Mouse (Mus musculus) CH12.LX (cell line): ENCODE measurements around the gene Stard13. TPM values are rescaled to one million over a fixed set of nuclear protein-coding genes. Genes with fewer than 3 reads are reported as not detected.

Source experiments
- DNase-seq: peaks from one replicate; pipeline ENCODE4 v3.0.0-alpha.2; 2013; ENCODE audit errors: extremely low read depth
- H3K27ac ChIP-seq: 2 replicates; pipeline ENCODE4 v1.5.1; 2012; ENCODE audit warnings: low read depth, mild to moderate bottlenecking, control low read depth, moderate library complexity; ENCODE audit not compliant: insufficient read depth
- H3K27me3 ChIP-seq: replicated peaks from 2 replicates; pipeline ENCODE3; 2012; ENCODE audit warnings: inconsistent platforms
- H3K36me3 ChIP-seq, 2 experiments: replicated peaks in 1 of 2; 2 replicates each; pipeline versions ENCODE3 to v1.6.1; 2012; ENCODE audit warnings: inconsistent platforms in 1 of 2, low read length in 1 of 2, mild to moderate bottlenecking in 1 of 2, mixed read lengths in 1 of 2, moderate library complexity in 1 of 2; ENCODE audit not compliant: control insufficient read depth in 1 of 2, insufficient read depth in 1 of 2
- H3K4me1 ChIP-seq, 2 experiments: 2 replicates each; pipeline ENCODE4 v1.6.1; 2012; ENCODE audit warnings: inconsistent platforms in 1 of 2, moderate library complexity in 1 of 2; ENCODE audit not compliant: insufficient read depth in 2 of 2, control insufficient read depth in 1 of 2
- H3K4me2 ChIP-seq: 2 replicates; pipeline ENCODE4 v1.6.1; 2012; ENCODE audit warnings: low read depth, mild to moderate bottlenecking, control low read depth; ENCODE audit not compliant: poor library complexity, insufficient read depth, severe bottlenecking
- H3K4me3 ChIP-seq, 3 experiments: fragments of 150-350 bp in 1 of 3; sonication (generic) in 1 of 3; replicated peaks in 1 of 3; 2 replicates each; pipeline versions ENCODE3 to v1.5.1; 2011 to 2012; ENCODE audit warnings: low read depth in 2 of 3, low read length in 2 of 3, mild to moderate bottlenecking in 2 of 3, moderate library complexity in 2 of 3, control low read depth in 1 of 3, improper control_type of control experiment in 1 of 3, inconsistent platforms in 1 of 3, mixed read lengths in 1 of 3; ENCODE audit not compliant: poor library complexity in 1 of 3
- H3K79me2 ChIP-seq: replicated peaks from 2 replicates; pipeline ENCODE4 v1.6.1; 2012; ENCODE audit warnings: mild to moderate bottlenecking, moderate library complexity; ENCODE audit not compliant: control insufficient read depth, poor library complexity, insufficient read depth, severe bottlenecking; ENCODE audit errors: extremely low read depth
- H3K9ac ChIP-seq: 2 replicates; pipeline ENCODE4 v1.6.1; 2012; ENCODE audit warnings: low read depth, mild to moderate bottlenecking, control low read depth, moderate library complexity; ENCODE audit not compliant: insufficient read depth
- H3K9me3 ChIP-seq: replicated peaks from 2 replicates; pipeline ENCODE3; 2012; ENCODE audit warnings: low read length, inconsistent platforms, mixed read lengths
- BHLHE40 ChIP-seq: IDR thresholded peaks from 2 replicates; pipeline ENCODE4 v1.6.1; 2011; ENCODE audit warnings: mild to moderate bottlenecking, low read depth, low read length, improper control_type of control experiment
- CHD1 ChIP-seq: IDR thresholded peaks from 2 replicates; pipeline ENCODE4 v1.6.1; 2012; ENCODE audit warnings: low read depth, low read length, improper control_type of control experiment, inconsistent platforms
- EP300 ChIP-seq: IDR thresholded peaks from 2 replicates; pipeline ENCODE4 v1.6.1; 2011; ENCODE audit warnings: low read length, improper control_type of control experiment
- ETS1 ChIP-seq: conservative IDR thresholded peaks from 2 replicates; pipeline ENCODE4 v1.6.1; 2012; ENCODE audit warnings: low read depth, mild to moderate bottlenecking, inconsistent platforms, low read length, improper control_type of control experiment, moderate library complexity
- IRF4 ChIP-seq: IDR thresholded peaks from 2 replicates; pipeline ENCODE4 v1.6.1; 2014; ENCODE audit warnings: low read depth, mild to moderate bottlenecking, inconsistent platforms, low read length, improper control_type of control experiment
- JUN ChIP-seq: IDR thresholded peaks from 2 replicates; pipeline ENCODE4 v1.6.1; 2011; ENCODE audit warnings: low read depth, mild to moderate bottlenecking, low read length, improper control_type of control experiment, moderate library complexity; ENCODE audit not compliant: insufficient read depth
- MAX ChIP-seq: IDR thresholded peaks from 2 replicates; pipeline ENCODE4 v1.6.1; 2011; ENCODE audit warnings: low read length, improper control_type of control experiment
- MEF2A ChIP-seq: IDR thresholded peaks from 2 replicates; pipeline ENCODE4 v1.6.1; 2014; ENCODE audit warnings: low read depth, mild to moderate bottlenecking, inconsistent platforms, low read length, improper control_type of control experiment, borderline replicate concordance
- NRF1 ChIP-seq: IDR thresholded peaks from 2 replicates; pipeline ENCODE4 v1.6.1; 2014; ENCODE audit warnings: low read depth, mild to moderate bottlenecking, inconsistent platforms, low read length, improper control_type of control experiment, moderate library complexity
- PAX5 ChIP-seq: IDR thresholded peaks from 2 replicates; pipeline ENCODE4 v1.6.1; 2012; ENCODE audit warnings: low read length, inconsistent platforms, mixed read lengths
- SIN3A ChIP-seq: IDR thresholded peaks from 2 replicates; pipeline ENCODE4 v1.6.1; 2012; ENCODE audit warnings: low read length, improper control_type of control experiment, inconsistent platforms
- TBP ChIP-seq: conservative IDR thresholded peaks from 2 replicates; pipeline ENCODE4 v1.6.1; 2011; ENCODE audit warnings: low read depth, low read length, improper control_type of control experiment
- TCF12 ChIP-seq: IDR thresholded peaks from 2 replicates; pipeline ENCODE4 v1.6.1; 2014; ENCODE audit warnings: low read depth, mild to moderate bottlenecking, inconsistent platforms, low read length, improper control_type of control experiment
- ZKSCAN1 ChIP-seq: IDR thresholded peaks from 2 replicates; pipeline ENCODE4 v1.6.1; 2012; ENCODE audit warnings: low read depth, inconsistent platforms, low read length, improper control_type of control experiment, borderline replicate concordance
- dilution Hi-C: fragments of 300-500 bp; cut with MboI; formaldehyde crosslinking; loops from 2 replicates; pipeline ENCODE4 v1.14.3; 2020; ENCODE audit warnings: low sequenced_read_pairs; ENCODE audit not compliant: extremely low pct_unique_long_range_greater_than_20kb, extremely low pct_ligation_motif_present
- in situ Hi-C: fragments of 300-500 bp; cut with MboI; formaldehyde crosslinking; loops from 3 replicates; pipeline ENCODE4 v1.14.3; 2019; ENCODE audit warnings: low sequenced_read_pairs, low pct_ligation_motif_present, low pct_unique_long_range_greater_than_20kb, mixed read lengths
- polyA plus RNA-seq: library from polyadenylated mRNA; unstranded; fragments of >175 nt; gene quantifications from 2 replicates; pipeline ENCODE4 v1.2.1, GENCODE M21; 2012; ENCODE audit warnings: low read depth; ENCODE audit not compliant: insufficient read length
- total RNA-seq, 2 experiments: library from RNA; depleted of rRNA; stranded (reverse); fragments of 300-350 nt in 1 of 2; fragments of >200 nt in 1 of 2; gene quantifications; 2 replicates each; pipeline ENCODE4 v1.2.3; 2012 to 2014

Stard13 gene
- total and polyA plus RNA-seq, 3 experiments = 33.5 to 154 (median 73.6) TPM

GRCm38 (mm10) chr5:151116192-151116887 lies 117.3 kb downstream of the Stard13 start:
- in situ Hi-C loops = no loop called here
- TF ChIP-seq PAX5 (no peak), CHD1 (peak; percentile 81), SIN3A (0 out of 2 replicates have a peak, but pooled peaks have one; percentile 35), JUN (peak; percentile 33; the same call in 1 of the 2 replicates), TBP (no peak), IRF4 (peak; percentile 79), TCF12 (peak; percentile 39; the same call in 1 of the 2 replicates)
- TF ChIP-seq, all 38 proteins: peak for 5

GRCm38 (mm10) chr5:151112743-151113142 lies 120.9 kb downstream of the Stard13 start:
- no peaks in the 10 kb centered on the region for H3K9me3 ChIP-seq
- peaks cover 78% of the 10 kb centered on the region for H3K79me2 ChIP-seq
- peak overlapping the region; percentile 5; the same call in 1 of the 2 replicates for H3K9ac ChIP-seq
- peak; percentile 70 for DNase-seq
- in situ Hi-C loops (no loop called here), dilution Hi-C loops (no loop called here)
- H3K4me3 ChIP-seq = peak overlapping the region in 1 of 3 experiments; percentile 33
- H3K27me3 ChIP-seq = no peaks in the 10 kb centered on the region
- TF ChIP-seq NRF1 (no peak), ETS1 (peak; percentile 97), MEF2A (peak; percentile 25; the same call in 1 of the 2 replicates), JUN (peak; percentile 50; the same call in 1 of the 2 replicates), BHLHE40 (peak; percentile 82), SIN3A (peak; percentile 83), MAX (no peak), EP300 (peak; percentile 61), ZKSCAN1 (no peak), TCF12 (peak; percentile 63)
- peak overlapping the region; percentile 52 for H3K4me2 ChIP-seq
- peak overlapping the region; percentile 95 for H3K27ac ChIP-seq
- peaks cover 12 to 81% of the 10 kb centered on the region in 2 experiments for H3K4me1 ChIP-seq
- peaks cover 4 to 48% of the 10 kb centered on the region in 2 experiments for H3K36me3 ChIP-seq

More at GRCm38 (mm10) chr5:151116192-151116887, 117.3 kb downstream of the Stard13 start:
- H3K27me3 ChIP-seq = no peaks in the 10 kb centered on the region
- peak overlapping the region; percentile 78 for H3K27ac ChIP-seq
- dilution Hi-C loops = no loop called here
- H3K4me1 ChIP-seq = peaks cover 21 to 91% of the 10 kb centered on the region in 2 experiments
- H3K4me2 ChIP-seq = peak overlapping the region; percentile 49
- H3K4me3 ChIP-seq = no peak overlapping the region
- peak; percentile 38 for DNase-seq
- H3K9ac ChIP-seq = peak overlapping the region; percentile 20; the same call in 1 of the 2 replicates
- no peaks in the 10 kb centered on the region for H3K9me3 ChIP-seq
- H3K36me3 ChIP-seq = peaks cover 8 to 76% of the 10 kb centered on the region in 2 experiments
- H3K79me2 ChIP-seq = peaks cover 88% of the 10 kb centered on the region
